Mouse (Mus musculus) gastrocnemius, adult 2 months (tissue): ENCODE data around the gene Bmp6. TPM values are rescaled to one million over a fixed set of nuclear protein-coding genes. Genes with fewer than 3 reads are reported as not detected.

Experiments used
- DNase-seq: peaks from one replicate; pipeline ENCODE4 v3.0.0; 2022
- H3K27ac ChIP-seq: fragments of 200-600 bp; 2 replicates; pipeline ENCODE4 v1.8.1; 2022; ENCODE audit warnings: mild to moderate bottlenecking
- H3K4me3 ChIP-seq: fragments of 200-600 bp; 2 replicates; pipeline ENCODE4 v1.8.1; 2022; ENCODE audit warnings: mild to moderate bottlenecking, moderate library complexity
- CTCF ChIP-seq: fragments of 200-600 bp; IDR thresholded peaks from 2 replicates; pipeline ENCODE4 v1.8.1; 2022; ENCODE audit warnings: antibody characterized with exemption, mild to moderate bottlenecking, moderate library complexity
- intact Hi-C: fragments of 180-260 bp; cut with DNase I; formaldehyde crosslinking; loops from one replicate; pipeline ENCODE4 v1.15.1; 2025
- total RNA-seq, 2 experiments: library from RNA; stranded (reverse); gene quantifications; 2 replicates each; pipeline ENCODE4 v1.2.3; 2021

Gene Bmp6
- total RNA-seq, 2 experiments from 2014 or later, result 11.2 to 11.3 TPM

GRCm38 (mm10) chr13:38363869-38364268 is 19.0 kb downstream of the Bmp6 start:
- Histone ChIP-seq H3K4me3 (no peak overlapping the region), H3K27ac (no peak overlapping the region)
- no peak for DNase-seq
- intact Hi-C loops, result no loop called here
- no peak for TF ChIP-seq CTCF

GRCm38 (mm10) chr13:38369624-38370023 is 24.7 kb downstream of the Bmp6 start:
- no peak overlapping the region for H3K27ac ChIP-seq
- H3K4me3 ChIP-seq, result no peak overlapping the region
- intact Hi-C loops, result no loop called here
- TF ChIP-seq CTCF, result no peak
- DNase-seq, result no peak

- peak overlapping the region; percentile 54; the same call in 1 of the 2 replicates for H3K27ac ChIP-seq
- TF ChIP-seq CTCF, result no peak
- intact Hi-C loops, result no loop called here
- H3K4me3 ChIP-seq, result no peak overlapping the region
- peak; percentile 55 for DNase-seq
Observed at GRCm38 (mm10) chr13:38376071-38376470, 31.2 kb downstream of the Bmp6 start.

- DNase-seq, result peak; percentile 55
- TF ChIP-seq CTCF, result no peak
- no peak overlapping the region for H3K27ac ChIP-seq
- no peak overlapping the region for H3K4me3 ChIP-seq
- intact Hi-C loops, result no loop called here
Observed at GRCm38 (mm10) chr13:38377355-38377754, 32.4 kb downstream of the Bmp6 start.

GRCm38 (mm10) chr13:38379806-38380205 is 34.9 kb downstream of the Bmp6 start:
- no peak overlapping the region for H3K27ac ChIP-seq
- intact Hi-C loops, result no loop called here
- no peak for TF ChIP-seq CTCF
- no peak for DNase-seq
- H3K4me3 ChIP-seq, result no peak overlapping the region

GRCm38 (mm10) chr13:38386035-38386559 is 41.2 kb downstream of the Bmp6 start:
- DNase-seq, result no peak
- no peak for TF ChIP-seq CTCF
- no peak overlapping the region for H3K4me3 ChIP-seq
- H3K27ac ChIP-seq, result no peak overlapping the region; the same call in 1 of the 2 replicates
- intact Hi-C loops, result no loop called here

GRCm38 (mm10) chr13:38387453-38388040 is 42.6 kb downstream of the Bmp6 start:
- Histone ChIP-seq H3K27ac (no peak overlapping the region), H3K4me3 (no peak overlapping the region)
- intact Hi-C loops, result no loop called here
- no peak for TF ChIP-seq CTCF
- DNase-seq, result no peak

- DNase-seq, result no peak
- intact Hi-C loops, result no loop called here
- no peak for TF ChIP-seq CTCF
- Histone ChIP-seq H3K27ac (no peak overlapping the region), H3K4me3 (no peak overlapping the region)
Observed at GRCm38 (mm10) chr13:38393444-38393843, 48.5 kb downstream of the Bmp6 start.

- Histone ChIP-seq H3K4me3 (no peak overlapping the region), H3K27ac (no peak overlapping the region)
- no peak for TF ChIP-seq CTCF
- intact Hi-C loops, result no loop called here
- DNase-seq, result no peak
Observed at GRCm38 (mm10) chr13:38395026-38395425, 50.1 kb downstream of the Bmp6 start.

GRCm38 (mm10) chr13:38397007-38397545 is 52.2 kb downstream of the Bmp6 start:
- intact Hi-C loops, result no loop called here
- DNase-seq, result no peak
- TF ChIP-seq CTCF, result no peak
- Histone ChIP-seq H3K27ac (0 out of 2 replicates have a peak overlapping the region, but pooled peaks have one; percentile 24), H3K4me3 (no peak overlapping the region)

- no peak for TF ChIP-seq CTCF
- H3K27ac ChIP-seq, result peak overlapping the region; percentile 59
- no peak overlapping the region for H3K4me3 ChIP-seq
- peak; percentile 63 for DNase-seq
- intact Hi-C loops, result no loop called here
Observed at GRCm38 (mm10) chr13:38398658-38399057, 53.8 kb downstream of the Bmp6 start.

- Histone ChIP-seq H3K4me3 (no peak overlapping the region), H3K27ac (no peak overlapping the region)
- intact Hi-C loops, result no loop called here
- TF ChIP-seq CTCF, result no peak
- DNase-seq, result peak; percentile 59
Observed at GRCm38 (mm10) chr13:38400662-38401061, 55.8 kb downstream of the Bmp6 start.

- DNase-seq, result no peak
- intact Hi-C loops, result loop anchor here (5.0 kb wide), 1 partner anchor 55 kb away; no protein-coding TSS in a partner anchor
- TF ChIP-seq CTCF, result no peak
- H3K27ac ChIP-seq, result peak overlapping the region; percentile 75
- H3K4me3 ChIP-seq, result peak overlapping the region; percentile 9; the same call in 1 of the 2 replicates
Observed at GRCm38 (mm10) chr13:38407611-38408315, 62.9 kb downstream of the Bmp6 start.
